Mouse (Mus musculus): Measurements from ENCODE around the gene Ttll7.

DNA sequence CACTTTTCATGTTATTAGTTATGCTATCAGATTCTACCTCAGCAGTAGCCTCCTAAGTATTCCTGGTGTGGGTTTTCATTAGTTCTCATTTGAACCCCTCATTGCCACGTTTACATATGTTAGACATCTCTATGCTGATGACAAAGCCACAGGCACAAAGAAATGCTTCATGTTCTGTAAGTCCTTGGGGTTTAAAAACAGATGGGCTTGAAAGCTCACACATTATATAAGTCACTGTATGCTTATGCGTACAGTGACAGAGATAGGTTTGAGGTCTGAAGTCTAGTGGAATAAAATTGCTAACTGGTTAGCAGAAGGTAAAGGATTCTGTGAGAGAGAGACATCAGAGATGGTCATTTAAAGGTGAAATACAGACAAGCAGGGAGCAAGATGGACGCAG is 149.4 kb downstream of the Ttll7 start:
- no peak for TF ChIP-seq POLR2A (IDR thresholded peaks at IDR 0.05; ENCODE audit: extremely low read depth, insufficient read depth, low read length)
- TF ChIP-seq CTCF (IDR thresholded peaks at IDR 0.05; ENCODE audit: low read depth, low read length), result no peak
